Comparison of ENCODE assay signal across 18 mouse cellular contexts in the genomic region with DNA sequence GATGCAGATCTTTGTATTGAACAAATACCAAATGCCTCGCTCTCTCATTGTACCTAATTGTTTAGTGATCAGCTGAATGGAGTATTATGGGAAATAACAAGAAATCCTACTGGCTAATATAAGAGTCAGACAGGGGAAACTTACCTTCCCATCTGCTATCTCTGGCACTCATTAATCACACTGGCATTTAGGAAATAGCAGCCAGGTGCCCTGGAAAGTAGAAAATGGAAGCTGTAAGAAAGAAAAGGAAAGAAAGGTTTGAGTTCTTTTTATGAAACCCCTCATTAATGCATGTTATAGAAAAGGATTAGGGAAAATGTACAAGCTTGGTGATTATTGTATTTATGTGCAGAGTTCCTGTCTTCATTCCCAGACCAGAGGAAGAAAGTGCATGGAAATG.
"Had no signal": no experiment of that assay in that cellular context is flagged by ENCODE, and none has a peak within 500 bp of the region (broad histone marks: within the 10 kb centered on the region; RNA-seq: fewer than 3 reads in every experiment).

No protein-coding gene starts in this region.

- H3K4me2 ChIP-seq: liver, embryonic 13.5 days; midbrain, embryonic 13.5 days; neural tube, embryonic 12.5 days; neural tube, embryonic 15.5 days had no signal

- DNase-seq: kidney, postnatal 25 days; layer of hippocampus, postnatal 36 days; liver, embryonic 13.5 days; lung, adult 2 months; lung, postnatal 14 days; lung, postnatal 4 days; right cerebral cortex, adult 18-20 months; right cerebral cortex, postnatal 14 days; right cerebral cortex, postnatal 4 days; thymus, adult 2 months; thymus, postnatal 14 days; thymus, postnatal 4 days had no signal

- H3K4me1 ChIP-seq: liver, embryonic 13.5 days; neural tube, embryonic 15.5 days had no signal

- H3K4me3 ChIP-seq: left cerebral cortex, adult 2 months; liver, embryonic 13.5 days; midbrain, embryonic 13.5 days; neural tube, embryonic 12.5 days; neural tube, embryonic 15.5 days had no signal

- H3K9ac ChIP-seq: liver, embryonic 13.5 days; midbrain, embryonic 13.5 days; neural tube, embryonic 12.5 days; neural tube, embryonic 15.5 days had no signal

- H3K27ac ChIP-seq: kidney, postnatal 0 days; left cerebral cortex, adult 2 months; liver, embryonic 13.5 days; midbrain, embryonic 13.5 days; neural tube, embryonic 12.5 days; neural tube, embryonic 15.5 days; stomach, postnatal 0 days had no signal

- H3K9me3 ChIP-seq: liver, embryonic 13.5 days; midbrain, embryonic 13.5 days; neural tube, embryonic 12.5 days; neural tube, embryonic 15.5 days had no signal

- H3K27me3 ChIP-seq: liver, embryonic 13.5 days; midbrain, embryonic 13.5 days; neural tube, embryonic 12.5 days; neural tube, embryonic 15.5 days had no signal

- ATAC-seq: midbrain, embryonic 13.5 days had no signal

- H3K36me3 ChIP-seq: liver, embryonic 13.5 days; midbrain, embryonic 13.5 days; neural tube, embryonic 12.5 days; neural tube, embryonic 15.5 days had no signal
